Mouse (Mus musculus): ENCODE measurements around the gene Nedd4.
A peak's percentile ranks its signal among the peaks of the same experiment; 100 is the strongest.

The Nedd4 gene

DNA sequence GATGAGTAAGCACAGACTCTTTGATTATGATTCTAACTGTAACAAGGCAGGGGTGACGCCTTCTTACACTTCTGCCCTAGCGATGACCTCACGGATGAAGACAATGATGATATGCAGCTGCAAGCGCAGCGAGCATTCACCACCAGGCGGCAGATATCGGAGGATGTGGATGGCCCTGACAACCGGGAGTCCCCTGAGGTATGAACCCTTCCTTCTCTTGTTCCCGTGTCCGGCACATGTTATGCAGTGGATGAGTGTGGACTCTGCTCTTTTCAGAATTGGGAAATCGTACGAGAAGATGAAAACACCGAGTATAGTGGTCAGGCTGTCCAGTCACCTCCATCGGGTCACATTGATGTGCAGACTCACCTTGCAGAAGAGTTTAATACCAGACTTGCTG, 59.1 kb downstream of the Nedd4 start:
- no peak for DNase-seq (ENCODE audit: low read depth, low spot score)

DNA sequence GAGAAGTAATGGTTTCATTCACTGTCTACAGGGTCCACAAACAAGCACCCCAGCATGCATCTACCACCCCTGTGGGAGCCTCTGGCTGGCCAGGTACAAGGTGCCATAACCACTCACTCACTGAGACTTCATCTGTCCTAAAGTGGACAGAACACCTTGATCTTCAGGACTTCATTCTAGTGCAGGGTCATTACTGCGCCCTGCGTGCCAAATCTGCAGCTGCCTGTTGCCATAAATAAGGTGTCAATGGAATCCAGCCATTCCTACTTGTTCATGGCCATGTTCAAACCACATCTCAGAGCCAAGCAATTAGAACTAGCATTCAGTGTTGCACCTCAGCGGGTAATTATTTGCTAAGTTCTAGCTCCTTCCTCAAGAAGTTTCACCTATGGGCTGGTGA, 60.5 kb downstream of the Nedd4 start:
- DNase-seq (ENCODE audit: low read depth, low spot score): no peak

DNA sequence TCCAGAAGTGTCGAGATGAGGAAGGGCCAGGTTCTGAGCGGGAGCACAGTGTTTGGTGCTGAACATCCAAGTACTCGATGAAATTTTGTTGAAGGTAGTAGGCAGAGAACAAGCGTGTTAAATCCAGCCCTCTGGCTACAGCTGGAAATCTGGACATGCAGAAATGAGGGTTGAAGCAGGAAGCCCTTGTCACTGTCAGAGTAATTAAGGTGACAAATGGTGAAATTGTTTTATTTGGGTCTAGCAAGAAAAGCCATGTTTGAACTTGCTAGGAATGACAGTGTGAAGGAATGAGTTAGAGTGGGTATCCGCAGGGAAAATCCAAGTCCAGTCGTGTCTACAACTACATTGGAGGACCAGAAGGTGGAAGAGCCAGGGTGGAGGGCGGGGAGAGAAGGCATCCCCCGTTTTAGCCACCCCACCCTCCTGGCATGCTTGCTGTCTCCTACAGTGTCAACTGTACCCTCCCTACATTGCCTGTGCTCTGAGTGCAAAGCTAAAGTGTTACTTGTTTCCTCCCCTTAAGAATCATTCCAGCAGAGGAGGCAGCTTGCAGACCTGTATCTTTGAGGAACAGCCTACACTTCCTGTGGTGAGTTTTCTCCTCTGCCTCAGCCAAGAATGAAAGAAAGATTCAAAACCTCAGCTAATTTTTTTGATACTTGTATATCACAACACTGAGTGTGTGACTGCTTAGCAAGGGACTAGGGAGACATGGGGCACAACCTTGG, 62.5 kb downstream of the Nedd4 start:
- no peak for DNase-seq (ENCODE audit: low read depth, low spot score)

DNA sequence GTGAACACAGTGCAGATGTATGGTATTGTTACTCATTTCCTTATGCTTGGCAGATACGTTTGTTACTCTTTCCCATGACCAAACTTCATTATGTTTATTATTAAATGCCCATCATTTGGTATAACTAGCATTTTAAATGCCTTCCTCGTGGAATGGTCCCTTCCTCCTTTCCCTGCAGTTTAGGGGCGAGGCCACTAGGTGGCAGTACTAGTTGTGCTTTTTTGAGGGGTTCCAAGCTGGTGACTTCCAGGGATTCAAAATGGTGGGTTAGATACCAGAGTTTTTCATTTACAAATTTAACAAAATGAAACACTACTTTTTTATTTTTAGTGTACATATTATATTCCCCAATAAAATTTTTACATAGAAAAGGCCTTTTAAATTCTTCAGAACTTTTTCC, 71.8 kb downstream of the Nedd4 start:
- peak; percentile 49 for DNase-seq (ENCODE audit: low read depth, low spot score)

DNA sequence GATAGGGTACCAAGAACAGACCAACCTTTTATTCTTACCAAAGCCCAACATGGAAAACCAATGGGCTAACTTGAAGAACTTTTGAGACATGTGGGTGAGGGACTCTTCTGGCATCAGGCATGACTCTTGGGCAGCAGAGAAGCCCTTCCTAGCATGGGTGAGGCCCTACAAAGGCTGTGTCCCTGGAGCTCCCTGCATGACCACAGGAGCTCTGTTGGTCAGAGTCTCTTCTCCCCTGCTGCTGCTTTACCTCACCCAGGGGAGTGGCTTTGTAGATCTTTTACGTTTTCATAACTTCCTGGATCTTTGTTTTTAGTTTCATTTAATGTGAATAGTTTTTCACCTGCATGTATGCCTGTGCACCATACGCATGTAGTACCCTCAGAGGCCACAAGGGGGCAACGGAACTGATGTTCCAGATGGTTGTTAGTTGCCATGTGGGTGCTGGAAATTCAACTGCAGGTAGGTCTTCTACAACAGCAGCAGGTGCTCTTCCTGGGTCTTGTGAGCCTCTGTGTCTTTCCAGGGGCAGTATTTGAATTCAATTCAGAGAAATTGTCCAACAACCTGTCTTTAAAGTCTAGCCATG, 73.8 kb downstream of the Nedd4 start:
- peak; percentile 41 for DNase-seq (ENCODE audit: low read depth, low spot score)

DNA sequence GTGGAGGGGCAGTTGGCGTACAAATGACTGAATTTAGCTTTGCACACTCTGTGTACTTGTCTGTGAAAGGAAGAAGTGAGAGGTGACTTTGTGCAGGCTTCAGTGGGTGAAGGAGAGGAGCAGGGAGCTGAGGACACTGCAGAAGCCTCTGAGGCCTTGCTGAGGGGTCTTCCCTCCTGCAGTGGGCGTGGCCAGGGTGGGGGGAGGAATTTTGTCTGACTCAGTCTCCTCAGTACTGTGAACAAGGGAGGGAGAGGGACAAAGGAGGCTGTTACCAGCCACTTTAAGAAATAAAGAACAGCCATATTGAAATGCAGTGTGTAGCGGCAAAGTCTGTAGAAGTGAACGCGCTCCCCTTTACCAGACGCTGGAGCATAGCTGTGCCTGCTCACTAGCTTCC, 79.1 kb downstream of the Nedd4 start:
- DNase-seq (ENCODE audit: low read depth, low spot score): no peak

DNA sequence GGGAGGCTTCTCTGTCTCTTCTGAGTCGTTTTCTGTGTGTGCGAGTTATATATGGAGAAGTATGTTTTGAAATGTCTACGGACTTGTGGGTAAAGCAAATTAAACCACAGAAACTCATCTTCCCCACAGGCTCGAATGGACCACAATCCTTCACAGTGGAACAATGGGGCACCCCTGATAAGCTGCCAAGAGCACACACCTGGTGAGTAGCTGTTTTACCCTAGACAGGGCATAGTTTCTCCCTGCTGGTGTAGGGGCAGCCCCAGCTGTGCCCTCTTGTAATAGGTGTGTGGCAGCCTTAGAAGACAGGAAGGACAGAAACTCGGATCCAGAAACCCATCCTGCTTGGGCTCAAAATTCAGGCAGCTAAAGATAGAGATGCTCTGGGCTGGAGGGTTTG, 84.1 kb downstream of the Nedd4 start:
- DNase-seq (ENCODE audit: low read depth, low spot score): no peak

DNA sequence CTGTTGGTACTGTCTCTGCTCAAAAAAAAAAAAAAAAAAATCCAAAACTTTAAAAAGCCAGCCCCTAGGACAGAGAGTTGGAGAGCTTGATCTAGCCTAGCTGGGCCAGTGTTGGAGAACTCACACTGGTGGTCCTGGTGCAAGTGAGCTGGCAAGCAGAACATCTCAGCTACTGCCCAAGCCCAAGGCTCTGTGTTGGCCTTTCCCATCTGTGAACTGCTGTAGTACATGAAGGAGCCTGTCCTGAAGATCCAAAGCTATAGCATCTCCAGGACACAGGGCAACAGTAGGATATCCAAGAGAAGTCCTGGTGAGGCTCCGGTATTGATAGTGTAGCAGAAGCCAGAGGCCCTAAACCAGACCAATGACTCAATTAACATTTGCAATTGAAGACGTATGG, 88.1 kb downstream of the Nedd4 start:
- DNase-seq (ENCODE audit: low read depth, low spot score): no peak

DNA sequence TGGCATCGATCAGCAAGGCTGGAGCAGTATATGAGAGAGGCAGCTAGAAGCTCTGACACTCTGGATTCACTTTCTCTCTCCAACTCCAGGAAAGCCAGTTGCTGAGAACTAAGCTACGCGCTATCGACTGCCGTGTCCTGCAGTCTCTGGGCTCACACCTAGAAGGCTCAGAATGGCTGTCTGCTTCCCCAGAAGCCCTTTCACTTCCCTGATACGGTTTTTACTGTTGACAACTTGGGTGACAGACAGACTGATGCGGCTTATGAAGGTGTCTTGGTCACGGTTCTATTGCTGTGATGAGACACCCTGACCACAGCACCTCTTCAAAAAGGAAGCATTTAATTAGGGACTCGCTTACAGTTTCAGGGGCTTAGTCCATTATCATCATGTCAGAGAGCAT, 90.5 kb downstream of the Nedd4 start:
- DNase-seq (ENCODE audit: low read depth, low spot score): no peak

DNA sequence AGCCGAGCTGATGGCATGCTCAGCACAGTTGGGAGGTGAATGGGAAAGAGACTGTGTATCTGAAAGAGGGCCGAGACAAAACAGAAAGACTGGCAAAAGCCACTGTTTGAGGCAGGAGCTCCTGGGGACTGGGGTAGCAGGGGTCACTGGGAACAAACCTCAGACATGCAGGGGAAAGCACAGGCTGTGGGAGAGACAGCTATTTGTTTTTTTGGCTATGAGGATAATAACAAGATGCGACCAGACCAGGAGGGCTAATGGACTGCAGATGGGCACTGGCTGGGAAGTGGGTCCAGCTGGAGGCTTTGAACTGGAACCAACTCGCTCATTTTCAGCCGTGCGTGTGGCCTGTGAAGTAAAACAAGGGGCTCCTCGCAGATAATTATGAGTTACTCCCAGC, 91.6 kb downstream of the Nedd4 start:
- DNase-seq (ENCODE audit: low read depth, low spot score): no peak

DNA sequence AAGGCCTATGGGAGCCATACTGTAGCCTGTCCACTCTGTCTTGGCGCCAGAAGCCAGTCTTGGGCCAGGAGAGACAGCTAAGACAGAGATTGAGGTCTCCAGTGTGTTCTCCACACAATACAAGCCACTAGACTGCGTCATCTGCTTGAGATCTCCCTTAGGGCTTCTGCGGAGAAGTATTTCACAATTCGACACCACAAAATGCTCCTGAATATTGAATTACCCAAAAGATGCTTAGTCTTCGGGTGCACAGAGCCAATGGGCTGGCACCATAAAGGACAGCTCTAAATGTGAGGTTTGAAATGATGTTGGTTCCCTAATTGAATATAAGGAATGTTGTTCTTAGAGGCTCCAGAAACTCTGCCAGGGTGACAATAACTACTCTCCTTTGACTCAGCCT, 95.0 kb downstream of the Nedd4 start:
- no peak for DNase-seq (ENCODE audit: low read depth, low spot score)

DNA sequence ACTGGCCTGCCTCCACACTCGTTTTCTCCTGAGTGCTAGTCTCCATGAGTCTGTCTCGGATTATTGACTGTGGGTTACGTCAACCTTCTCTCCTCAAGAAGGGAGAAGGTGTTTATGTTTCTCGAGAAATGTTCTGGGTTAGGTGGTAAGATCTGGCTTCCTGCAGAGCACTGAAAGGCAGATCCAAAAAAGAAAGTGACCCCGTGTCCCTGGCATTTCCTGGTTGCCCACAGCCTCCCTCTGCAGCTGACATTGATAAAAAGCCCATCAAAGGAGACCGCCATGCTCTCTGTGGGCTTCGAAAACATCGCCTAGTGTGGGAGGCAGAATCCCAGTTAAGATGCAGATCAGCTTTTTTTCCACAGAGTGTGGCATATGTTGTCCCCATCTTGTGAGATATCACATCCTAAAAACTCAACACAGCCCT, 96.6 kb downstream of the Nedd4 start:
- no peak for DNase-seq (ENCODE audit: low read depth, low spot score)

DNA sequence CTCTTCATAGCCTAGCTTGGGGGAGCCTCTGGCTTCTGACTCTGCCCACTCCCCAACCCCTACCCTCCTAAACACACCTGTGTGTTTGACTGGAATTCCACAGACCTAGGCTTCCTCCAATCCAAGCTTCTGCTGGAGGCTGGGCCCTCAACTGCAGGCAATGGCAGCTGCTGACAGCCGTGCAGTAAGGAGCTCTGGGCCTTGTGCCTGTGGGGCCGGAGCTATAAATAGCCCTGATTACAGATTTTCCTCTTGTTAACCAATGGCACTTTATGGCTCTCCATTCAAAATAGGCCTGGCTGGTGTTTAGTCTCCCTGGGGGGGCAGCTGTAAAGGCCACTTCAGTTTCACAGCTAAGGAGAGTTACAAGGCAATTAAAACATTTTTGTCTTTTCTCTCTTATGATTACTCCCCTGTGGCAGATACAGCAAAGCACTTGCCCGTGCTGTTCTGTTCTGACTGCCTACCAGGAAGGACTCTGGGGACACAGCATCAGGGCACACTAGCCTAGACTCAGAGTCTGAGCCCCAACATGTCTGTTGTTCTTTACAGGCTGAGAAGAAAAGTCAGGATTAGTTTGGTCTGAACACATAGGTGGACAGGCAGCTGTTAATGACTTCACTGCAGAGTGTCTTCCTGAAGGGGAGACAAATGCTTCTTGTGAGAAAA, 101.0 kb downstream of the Nedd4 start:
- no peak for DNase-seq (ENCODE audit: low read depth, low spot score)

DNA sequence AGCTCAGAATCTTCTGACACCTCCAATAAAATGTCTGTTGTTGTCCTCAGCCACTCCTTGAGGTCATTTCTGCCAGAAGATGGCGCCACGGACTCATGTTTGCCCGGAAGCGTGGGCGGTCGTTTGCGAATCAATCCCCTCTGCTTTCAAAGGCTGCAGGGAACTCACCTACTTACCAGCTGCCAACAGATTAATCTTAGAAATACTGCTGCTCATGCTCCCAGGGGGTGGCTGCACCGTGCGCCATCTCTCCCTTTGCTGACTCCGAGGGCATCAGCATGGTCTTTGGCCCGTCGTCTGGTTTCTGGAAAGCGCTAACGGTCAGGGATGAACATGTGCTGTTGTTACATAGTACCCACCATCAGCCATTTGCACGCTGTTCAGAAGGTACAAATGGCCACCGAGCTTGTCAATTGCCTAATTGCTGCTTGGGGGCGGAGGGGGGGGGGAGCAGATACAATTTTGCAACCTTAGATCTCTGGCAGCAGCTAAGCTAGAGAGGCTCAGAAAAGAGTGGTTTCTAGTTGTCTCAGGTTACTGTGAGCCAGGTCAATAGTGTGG, 104.7 kb downstream of the Nedd4 start:
- DNase-seq (ENCODE audit: low read depth, low spot score): peak; percentile 80

DNA sequence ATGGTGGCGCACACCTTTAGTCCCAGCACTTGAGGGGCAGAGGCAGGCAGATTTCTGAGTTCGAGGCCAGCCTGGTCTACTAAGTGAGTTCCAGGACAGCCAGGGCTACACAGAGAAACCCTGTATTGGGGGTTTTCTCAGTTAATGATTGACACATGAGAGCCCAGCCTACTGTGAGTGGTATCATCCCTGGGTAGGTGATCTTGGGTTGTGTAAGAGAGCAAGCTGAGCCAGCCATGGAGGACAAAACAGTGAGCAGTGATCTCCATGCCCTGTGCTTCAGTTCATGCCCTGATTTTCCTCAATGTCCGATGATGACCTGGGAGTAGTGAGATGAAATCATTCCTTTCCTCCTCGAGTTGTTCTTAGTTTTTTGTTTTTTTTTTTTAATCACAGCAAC, 112.9 kb downstream of the Nedd4 start:
- DNase-seq (ENCODE audit: low read depth, low spot score): no peak

DNA sequence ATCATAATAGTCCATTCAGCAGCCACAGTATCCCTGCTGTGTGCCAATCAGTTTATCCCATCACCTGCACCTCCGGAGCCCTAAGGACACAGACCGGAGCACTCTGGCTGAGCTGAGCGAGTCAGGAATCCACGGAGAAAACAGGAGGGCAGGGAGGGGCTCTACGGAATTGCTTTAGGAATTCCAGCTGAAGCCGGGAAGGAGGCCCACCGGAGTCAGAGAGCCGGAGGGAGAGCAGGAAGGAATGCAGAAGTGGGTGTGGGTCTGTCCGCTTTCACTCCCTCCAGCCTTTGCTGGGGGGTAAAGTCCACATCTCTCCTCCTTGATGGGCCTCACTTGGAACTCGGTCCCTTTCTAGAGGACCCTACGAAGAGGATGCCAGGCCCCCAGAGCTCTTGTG, 116.9 kb downstream of the Nedd4 start:
- DNase-seq (ENCODE audit: low read depth, low spot score): no peak

DNA sequence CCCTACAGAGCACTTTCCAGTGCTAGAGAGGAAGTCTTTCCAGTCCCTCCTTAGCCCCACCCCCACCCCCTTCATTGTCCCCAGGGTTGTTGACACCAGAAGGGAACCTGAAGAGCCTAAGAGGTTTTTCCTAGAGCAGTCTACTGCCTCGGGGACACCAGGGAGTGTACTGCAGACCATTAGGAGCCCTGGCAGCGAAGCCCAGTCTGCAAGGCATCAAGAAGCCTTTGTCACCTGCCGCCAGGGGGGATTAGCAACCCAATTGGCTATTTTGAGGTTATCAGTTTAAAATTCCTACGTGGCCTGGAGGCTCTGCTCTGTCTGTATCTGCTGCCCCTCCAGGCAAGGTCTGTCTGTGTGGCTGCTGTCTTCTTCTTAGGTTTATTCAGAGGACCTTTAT, 117.6 kb downstream of the Nedd4 start:
- no peak for DNase-seq (ENCODE audit: low read depth, low spot score)

DNA sequence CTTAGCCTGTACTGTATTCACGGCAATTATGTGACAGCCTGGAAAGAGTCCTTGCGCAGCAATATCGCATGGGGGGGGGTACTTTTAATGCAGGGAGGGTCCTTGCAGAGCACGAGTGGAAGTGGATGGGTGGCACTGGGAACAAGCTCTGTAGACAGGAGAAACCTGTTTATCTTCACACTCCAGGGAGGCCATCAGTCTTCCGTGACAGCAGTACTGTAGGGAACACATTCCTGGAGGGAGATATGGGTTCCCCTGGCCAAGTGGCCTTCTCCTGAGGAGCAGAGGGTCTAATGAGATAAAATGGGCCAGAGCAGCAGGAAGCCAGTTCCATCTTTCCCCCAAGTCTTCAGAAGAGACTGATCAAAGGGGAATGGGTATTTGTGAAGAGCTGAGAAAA, 118.5 kb downstream of the Nedd4 start:
- no peak for DNase-seq (ENCODE audit: low read depth, low spot score)

DNA sequence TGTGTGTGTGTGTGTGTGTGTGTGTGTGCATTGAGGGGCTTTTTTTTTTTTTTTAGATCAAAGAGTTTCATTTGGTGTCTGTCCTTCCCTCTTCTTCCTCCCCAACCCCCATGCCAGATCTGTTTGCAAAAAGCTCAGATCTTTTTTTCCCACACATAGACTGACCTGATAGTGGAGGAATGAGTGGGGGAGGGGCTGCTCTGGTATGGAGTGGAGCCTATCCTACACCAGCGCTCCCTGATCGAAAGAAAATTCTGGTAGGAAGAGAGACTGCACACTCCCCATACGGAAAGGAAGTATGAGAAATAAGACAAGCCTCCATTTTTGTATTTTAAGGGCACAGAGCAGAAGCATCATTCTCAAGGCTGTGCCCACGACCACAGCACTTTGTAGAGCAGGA, 119.3 kb downstream of the Nedd4 start:
- no peak for DNase-seq (ENCODE audit: low read depth, low spot score)

DNA sequence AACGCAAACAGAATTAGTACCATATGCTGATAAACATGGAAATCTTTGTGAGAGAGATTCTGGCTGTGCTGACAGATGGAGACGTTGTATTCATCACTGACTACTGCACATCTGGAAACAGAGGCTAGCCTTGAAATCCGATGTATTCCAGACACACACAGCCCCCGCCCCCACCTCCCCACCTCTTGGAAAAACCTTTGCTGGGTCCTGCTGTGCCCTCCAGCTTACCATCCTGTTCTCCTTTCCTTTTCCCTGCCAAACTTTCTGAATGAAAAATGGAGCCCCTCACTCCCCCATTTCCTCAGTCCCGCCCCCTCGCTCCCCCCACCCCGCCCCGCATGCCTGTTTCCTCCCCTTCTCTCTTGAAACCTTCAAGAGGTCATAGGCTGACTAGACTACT, 120.0 kb downstream of the Nedd4 start:
- DNase-seq (ENCODE audit: low read depth, low spot score): no peak

DNA sequence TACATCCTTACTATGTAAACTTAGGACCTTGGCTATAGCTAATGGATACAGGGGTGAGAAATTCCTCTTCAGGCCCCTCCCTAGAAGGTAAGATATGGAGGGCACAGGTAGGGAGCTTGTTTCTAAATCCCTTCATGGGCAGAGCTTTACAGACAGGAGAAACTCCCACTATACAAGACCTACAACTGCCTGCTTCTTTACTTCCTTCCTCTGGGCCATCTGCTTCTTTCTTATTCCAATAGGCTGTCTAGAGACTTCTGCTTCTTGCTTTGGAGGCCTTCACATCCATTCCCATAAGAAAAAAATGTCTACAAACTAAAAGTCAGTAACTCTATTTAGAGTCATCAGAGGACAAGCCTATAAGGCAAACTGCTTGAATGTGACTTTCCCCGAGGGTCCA, 125.6 kb downstream of the Nedd4 start:
- no peak for DNase-seq (ENCODE audit: low read depth, low spot score)

DNA sequence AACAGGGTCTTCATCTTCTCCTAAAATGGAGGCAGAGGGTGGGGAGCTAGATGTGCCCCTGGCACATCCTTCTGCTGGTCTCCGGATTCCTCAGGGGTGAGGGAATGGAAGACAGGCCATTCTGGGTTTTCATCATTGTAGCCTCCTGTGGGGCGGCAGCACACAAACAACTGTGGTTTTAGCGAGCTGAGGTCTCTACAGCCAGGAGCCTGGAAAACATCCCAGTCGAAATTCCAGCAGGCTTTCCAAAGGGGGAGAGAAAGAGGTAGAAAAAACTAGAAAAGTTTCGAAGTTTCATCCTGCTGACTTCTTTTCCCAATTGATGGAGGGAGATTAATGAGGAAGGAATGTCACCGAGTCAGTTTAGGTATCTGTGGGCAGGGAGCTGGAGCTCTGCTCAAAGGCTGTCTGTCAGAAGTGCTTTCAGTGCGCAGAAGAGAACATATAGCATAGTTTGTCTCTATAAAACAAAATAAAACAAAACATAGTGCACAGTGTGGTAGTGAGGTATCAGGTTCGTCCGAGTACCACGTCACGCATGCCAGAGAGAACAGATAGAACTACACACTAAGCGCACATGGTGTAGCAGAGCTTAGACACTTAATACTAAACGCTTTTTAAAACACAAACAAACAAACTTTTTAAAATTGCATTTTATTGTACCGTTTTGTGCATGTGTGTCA, 128.5 kb downstream of the Nedd4 start:
- no peak for DNase-seq (ENCODE audit: low read depth, low spot score)
